Mouse (Mus musculus) stomach, postnatal 0 days (tissue): ENCODE measurements around the gene Zfp239. TPM values are rescaled to one million over a fixed set of nuclear protein-coding genes. Genes with fewer than 3 reads are reported as not detected.

Source experiments
- ATAC-seq: fragments of 200-750 bp; cut with Nextera tagmentation; 2 replicates; pipeline ENCODE4 v1.8.0; 2017; ENCODE audit not compliant: low FRiP score, low TSS enrichment
- DNase-seq: peaks from one replicate; pipeline ENCODE4 v3.0.0-alpha.2; 2016; ENCODE audit warnings: low spot score
- H3K27ac ChIP-seq: fragments of 300-500 bp; sonication (generic); replicated peaks from 2 replicates; pipeline ENCODE4 v1.5.1; 2014; ENCODE audit warnings: mild to moderate bottlenecking, control low read depth
- H3K27me3 ChIP-seq: fragments of 300-500 bp; sonication (generic); 2 replicates; pipeline ENCODE4 v1.6.1; 2014; ENCODE audit warnings: low read length; ENCODE audit not compliant: control insufficient read depth, insufficient read depth
- H3K36me3 ChIP-seq: fragments of 300-500 bp; sonication (generic); 2 replicates; pipeline ENCODE4 v1.6.1; 2014; ENCODE audit warnings: low read length, mixed read lengths; ENCODE audit not compliant: control insufficient read depth, insufficient read depth
- H3K4me1 ChIP-seq: fragments of 300-500 bp; sonication (generic); replicated peaks from 2 replicates; pipeline ENCODE4 v1.6.1; 2014; ENCODE audit warnings: antibody characterized with exemption; ENCODE audit not compliant: control insufficient read depth, insufficient read depth
- H3K4me2 ChIP-seq: fragments of 300-500 bp; sonication (generic); replicated peaks from 2 replicates; pipeline ENCODE4 v1.6.1; 2014; ENCODE audit warnings: low read depth, mild to moderate bottlenecking, control low read depth, moderate library complexity
- H3K4me3 ChIP-seq: fragments of 300-500 bp; sonication (generic); 2 replicates; pipeline ENCODE4 v1.5.1; 2014; ENCODE audit warnings: low read depth, low read length, control low read depth
- H3K9ac ChIP-seq: fragments of 300-500 bp; sonication (generic); 2 replicates; pipeline ENCODE4 v1.6.1; 2014; ENCODE audit warnings: mild to moderate bottlenecking, low read length, control low read depth, mixed read lengths
- H3K9me3 ChIP-seq: fragments of 300-500 bp; sonication (generic); 2 replicates; pipeline ENCODE4 v1.6.1; 2016; ENCODE audit warnings: low read length; ENCODE audit not compliant: control insufficient read depth
- CTCF ChIP-seq: IDR thresholded peaks from 2 replicates; pipeline ENCODE4 v1.5.1; 2016; ENCODE audit warnings: antibody characterized with exemption, low read depth, mild to moderate bottlenecking, moderate library complexity
- EP300 ChIP-seq: optimal IDR thresholded peaks from 2 replicates; pipeline ENCODE3; 2016; ENCODE audit warnings: antibody characterized with exemption
- WGBS: fragments of 180-500 bp; shearing (Covaris S2); extraction: QIAGEN DNeasy Blood & Tissue Kit; methylation state at CpG from one replicate; pipeline ENCODE4 v1.1.7; 2014; 5-methylcytosine and 5-hydroxymethylcytosine counted together
- polyA plus RNA-seq: library from polyadenylated mRNA; unstranded; fragments of >200 nt; fragmentation: Nextera tagmentation; extraction: Ambion mirVana; gene quantifications from 2 replicates; pipeline ENCODE4 v1.2.1, GENCODE M21; 2015

Zfp239 gene
- polyA plus RNA-seq, 1 experiment from 2014 or later: 2.0 TPM

DNA sequence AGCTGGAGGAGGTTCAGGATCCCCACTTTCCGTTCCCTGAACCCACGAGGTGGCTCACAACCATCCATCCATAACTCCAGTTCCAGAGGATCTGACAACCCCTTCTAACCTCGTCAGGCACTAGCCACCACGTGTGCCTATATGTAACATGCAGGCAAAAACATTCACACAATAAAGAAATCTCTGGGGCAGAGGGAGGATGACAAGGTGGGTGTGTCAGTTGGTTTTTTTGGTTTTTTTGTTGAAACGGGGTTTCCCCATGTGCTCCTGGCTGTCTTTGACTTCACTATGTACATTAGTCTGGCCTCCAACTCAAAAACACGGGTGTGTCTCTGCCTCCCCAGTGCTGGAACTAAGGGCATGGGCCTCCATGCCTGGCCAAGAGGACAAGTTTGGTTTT is 28.4 kb downstream of the Zfp239 start:
- WGBS: 70% methylated on average over 6 of the region's 6 CpGs
- ATAC-seq: no peak

GRCm38 (mm10) chr6:117891369-117892160 is 29.7 kb downstream of the Zfp239 start:
- H3K9ac ChIP-seq: no peak overlapping the region
- DNase-seq: peak; percentile 62
- H3K4me2 ChIP-seq: 0 out of 2 replicates have a peak overlapping the region, but pooled peaks have one; percentile 5
- WGBS: 37% methylated on average over 14 of the region's 14 CpGs
- no peaks in the 10 kb centered on the region for H3K36me3 ChIP-seq
- no peaks in the 10 kb centered on the region for H3K9me3 ChIP-seq
- H3K4me3 ChIP-seq: no peak overlapping the region
- TF ChIP-seq CTCF: peak; percentile 8; the same call in 1 of the 2 replicates
- TF ChIP-seq EP300: no peak
- peak; percentile 91 for ATAC-seq
- no peaks in the 10 kb centered on the region for H3K27me3 ChIP-seq
- no peaks in the 10 kb centered on the region for H3K4me1 ChIP-seq
- peak overlapping the region; percentile 45; the same call in 1 of the 2 replicates for H3K27ac ChIP-seq

More for the DNA sequence above, 28.4 kb downstream of the Zfp239 start:
- no peak overlapping the region for H3K4me2 ChIP-seq
- H3K27ac ChIP-seq: no peak overlapping the region
- no peaks in the 10 kb centered on the region for H3K4me1 ChIP-seq
- H3K4me3 ChIP-seq: no peak overlapping the region
- TF ChIP-seq EP300: no peak
- no peak for TF ChIP-seq CTCF
- no peaks in the 10 kb centered on the region for H3K9me3 ChIP-seq
- no peaks in the 10 kb centered on the region for H3K36me3 ChIP-seq
- no peaks in the 10 kb centered on the region for H3K27me3 ChIP-seq
- H3K9ac ChIP-seq: no peak overlapping the region
- DNase-seq: no peak

DNA sequence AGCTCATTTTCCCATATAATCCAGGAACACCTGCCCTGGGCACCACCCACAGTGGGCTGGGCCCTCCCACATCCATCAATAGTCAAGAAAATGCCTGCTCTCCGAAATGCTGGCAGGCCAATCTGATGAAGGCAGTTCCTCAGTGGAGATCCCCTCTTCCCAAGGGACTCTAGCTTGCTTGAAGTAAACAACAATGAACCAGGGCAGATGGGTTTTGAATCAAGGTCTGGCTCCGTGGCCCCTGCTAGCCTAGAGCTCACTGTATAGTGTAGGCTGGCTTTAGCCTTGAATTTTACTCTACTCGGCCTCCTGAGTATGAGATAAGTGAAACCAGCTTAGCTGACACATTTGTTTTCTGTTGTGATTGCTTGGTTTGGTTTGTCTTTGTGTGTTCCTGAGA is 30.5 kb downstream of the Zfp239 start:
- no peak for TF ChIP-seq CTCF
- TF ChIP-seq EP300: no peak
- H3K4me3 ChIP-seq: no peak overlapping the region
- no peaks in the 10 kb centered on the region for H3K27me3 ChIP-seq
- H3K4me2 ChIP-seq: no peak overlapping the region
- H3K9me3 ChIP-seq: no peaks in the 10 kb centered on the region
- DNase-seq (no peak), ATAC-seq (no peak)
- H3K36me3 ChIP-seq: no peaks in the 10 kb centered on the region
- no peaks in the 10 kb centered on the region for H3K4me1 ChIP-seq
- H3K9ac ChIP-seq: no peak overlapping the region
- H3K27ac ChIP-seq: no peak overlapping the region
- WGBS: 64% methylated on average over 3 of the region's 3 CpGs

DNA sequence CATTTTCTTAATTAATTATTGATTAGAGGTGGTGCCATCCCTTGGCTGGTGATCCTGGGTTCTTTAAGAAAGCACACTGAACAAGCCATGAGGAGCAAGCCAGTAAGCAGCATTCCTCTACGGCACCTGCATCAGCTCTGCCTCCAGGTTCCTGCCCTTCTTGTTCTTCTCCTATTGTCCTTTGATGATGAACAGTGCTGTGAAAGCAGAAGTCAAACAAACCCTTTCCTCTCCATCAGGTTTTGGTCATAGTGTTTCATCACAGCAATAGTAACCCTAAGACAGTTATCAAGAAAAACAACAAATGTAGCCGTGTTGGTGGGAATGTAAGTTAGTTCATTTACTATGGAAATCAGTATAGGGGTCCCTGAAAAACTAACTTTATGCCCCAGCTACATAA is 31.5 kb downstream of the Zfp239 start:
- no peak for DNase-seq
- Histone ChIP-seq H3K4me3 (no peak overlapping the region), H3K4me2 (no peak overlapping the region), H3K36me3 (no peaks in the 10 kb centered on the region), H3K9ac (no peak overlapping the region), H3K27me3 (no peaks in the 10 kb centered on the region), H3K4me1 (no peaks in the 10 kb centered on the region), H3K9me3 (no peaks in the 10 kb centered on the region), H3K27ac (no peak overlapping the region)
- no peak for ATAC-seq
- TF ChIP-seq EP300 (no peak), CTCF (no peak)
- WGBS: 67% methylated on average over 2 of the region's 2 CpGs

GRCm38 (mm10) chr6:117897800-117898199 is 35.9 kb downstream of the Zfp239 start:
- 45% methylated on average over 5 of the region's 5 CpGs for WGBS
- DNase-seq (no peak), ATAC-seq (no peak)
- Histone ChIP-seq H3K9me3 (no peaks in the 10 kb centered on the region), H3K36me3 (no peaks in the 10 kb centered on the region), H3K4me1 (no peaks in the 10 kb centered on the region), H3K4me3 (no peak overlapping the region), H3K9ac (no peak overlapping the region), H3K27ac (no peak overlapping the region), H3K27me3 (no peaks in the 10 kb centered on the region), H3K4me2 (no peak overlapping the region)
- TF ChIP-seq CTCF (no peak), EP300 (no peak)
